Mouse (Mus musculus) erythroid progenitor cell, adult 5-6 weeks (primary cell): Measurements from ENCODE around the gene Cgas. TPM values are rescaled to one million over a fixed set of nuclear protein-coding genes. Genes with fewer than 3 reads are reported as not detected.

ENCODE experiments used
- ATAC-seq: replicated peaks from 2 replicates; pipeline ENCODE4 v1.8.0; 2016; ENCODE audit warnings: moderate number of reproducible peaks, mild to moderate bottlenecking, moderate TSS enrichment, inconsistent platforms; ENCODE audit not compliant: poor library complexity, low FRiP score, severe bottlenecking
- total RNA-seq, 2 experiments: library from RNA; stranded (forward) in 1 of 2; stranded (reverse) in 1 of 2; fragments of 150-400 nt in 1 of 2; fragments of 186-747, 209-891 nt in 1 of 2; gene quantifications; 2 replicates each; pipeline versions ENCODE4 v1.2.3 to v1.2.4; 2015 to 2017; ENCODE audit warnings: low replicate concordance in 2 of 2

Gene Cgas
- total RNA-seq, 2 experiments from 2014 or later: 1.1 to 2.5 TPM

GRCm38 (mm10) chr9:78465725-78466124, 22.7 kb upstream of the Cgas start:
- no peak for ATAC-seq

DNA sequence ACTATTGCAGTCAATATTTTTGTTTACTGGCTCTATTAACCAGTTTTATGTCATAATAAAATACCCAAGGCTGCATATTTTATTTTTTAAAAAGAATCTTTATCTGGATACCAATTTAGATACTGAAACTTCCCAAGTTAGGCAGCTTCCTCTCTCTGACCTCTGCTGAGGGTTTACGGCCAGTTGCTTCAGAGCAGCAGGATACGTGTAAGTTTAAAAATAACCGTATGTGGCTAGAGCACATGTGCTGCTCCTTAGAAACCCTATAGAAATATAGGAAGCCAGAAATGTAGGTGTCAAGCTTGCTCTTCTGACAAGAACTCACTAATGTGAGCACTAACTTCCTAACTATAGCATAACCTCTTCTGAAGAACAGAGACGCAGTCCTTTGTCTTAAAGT, 20.3 kb upstream of the Cgas start:
- ATAC-seq: no peak

DNA sequence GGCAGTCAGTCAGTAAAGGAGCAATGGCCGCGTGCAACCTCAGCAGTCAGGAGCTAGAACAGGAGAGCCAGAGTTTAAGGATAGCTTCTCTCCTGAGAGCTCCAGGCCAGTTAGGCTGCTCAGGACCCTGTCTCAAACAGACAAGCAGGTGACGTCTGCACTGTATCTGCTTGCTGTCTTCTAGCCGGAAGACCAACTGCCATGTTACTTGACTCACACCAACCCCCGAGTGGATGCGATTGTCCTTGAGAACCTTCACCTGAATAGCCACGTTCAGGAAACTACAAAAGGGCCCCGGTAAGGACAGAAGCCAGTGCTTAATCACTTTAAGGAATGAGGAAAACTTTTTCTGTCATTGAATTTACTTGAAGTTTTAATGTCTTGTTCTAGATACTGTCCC, 14.0 kb upstream of the Cgas start:
- ATAC-seq: no peak

- no peak for ATAC-seq
Measured at GRCm38 (mm10) chr9:78451382-78451781, 8.3 kb upstream of the Cgas start.

- no peak for ATAC-seq
Measured at GRCm38 (mm10) chr9:78450404-78450803, 7.4 kb upstream of the Cgas start.

DNA sequence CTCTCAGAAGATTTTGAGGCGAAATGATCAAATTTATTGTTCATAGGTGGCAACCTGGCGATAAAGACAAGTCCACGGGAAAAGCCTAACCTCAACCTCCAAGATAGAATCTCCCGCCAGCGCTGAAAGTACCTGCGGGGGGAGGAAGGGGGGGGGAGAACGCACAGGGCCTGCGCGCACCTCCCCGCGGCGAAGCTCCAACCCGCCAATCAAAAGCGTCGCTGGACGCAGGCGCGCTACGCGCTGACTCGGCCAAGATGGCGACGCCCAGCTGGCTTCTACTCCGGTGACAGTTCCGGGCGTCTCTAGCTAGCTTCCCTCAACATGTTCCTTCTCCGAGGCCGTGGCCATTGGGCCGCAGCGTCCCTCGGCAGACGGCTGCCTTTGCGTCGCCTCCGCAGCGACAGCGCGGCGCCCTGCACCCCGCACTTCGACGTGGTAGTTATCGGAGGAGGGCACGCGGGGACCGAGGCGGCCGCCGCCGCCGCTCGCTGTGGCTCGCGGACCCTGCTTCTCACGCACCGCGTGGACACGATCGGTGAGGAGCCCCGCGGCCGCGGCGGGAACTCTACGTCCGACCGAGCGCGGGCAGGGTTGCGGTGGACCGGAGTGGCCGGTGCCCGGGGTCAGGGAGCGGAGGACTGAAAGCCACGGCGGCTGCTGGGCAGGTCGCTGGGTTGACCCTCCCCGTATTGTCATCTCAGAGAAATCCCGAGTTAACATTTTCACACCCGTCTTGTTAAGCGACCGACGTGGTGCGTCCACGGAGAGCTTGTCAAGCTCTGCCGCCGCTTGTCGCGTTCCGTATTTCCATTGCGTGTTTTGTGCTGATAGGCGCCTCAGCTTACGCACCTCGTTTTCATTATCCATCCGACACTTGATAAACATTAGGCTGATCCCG, 5.2 kb upstream of the Cgas start, which contains the start of the genes Mto1 and Gm17324:
Gene Mto1 (plus strand): TSS at position 236 of the 901 bp plus-strand sequence.
Gene Gm17324 (minus strand): TSS at position 814 of the 901 bp plus-strand sequence.
- peak; percentile 95 for ATAC-seq

DNA sequence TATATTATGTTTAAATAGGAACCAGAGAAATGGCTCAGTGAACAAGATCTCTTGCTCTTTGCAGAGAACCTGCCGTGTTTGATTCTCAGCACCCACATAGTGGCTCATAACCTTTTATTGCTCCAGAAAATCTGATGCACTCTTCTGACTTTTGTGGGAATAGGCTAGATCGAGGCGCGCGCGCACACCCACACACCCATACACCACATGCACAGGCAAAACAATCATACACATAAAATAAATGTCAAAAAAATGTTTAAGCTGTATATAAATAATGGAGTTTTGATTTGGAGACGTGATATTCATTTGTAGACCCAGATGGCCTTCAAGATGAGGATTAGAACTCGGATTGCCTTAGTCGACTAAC, 4.6 kb upstream of the Cgas start:
- ATAC-seq: no peak

DNA sequence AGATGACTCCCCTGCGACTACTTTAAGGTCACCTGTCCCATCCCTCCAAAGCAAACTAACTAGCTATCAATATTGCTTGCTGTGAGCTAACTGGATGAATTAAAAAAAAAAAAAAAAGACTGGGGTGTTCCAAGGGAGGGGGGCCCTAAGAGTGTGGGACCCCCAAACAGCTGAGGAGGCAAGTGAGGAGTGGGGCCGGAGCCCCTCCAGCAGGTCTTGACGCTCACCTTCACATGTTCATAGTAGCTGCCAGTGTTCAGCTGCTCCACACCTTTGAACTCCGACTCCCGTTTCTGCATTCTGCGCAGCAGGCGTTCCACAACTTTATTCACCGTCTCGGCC, 829 bp downstream of the Cgas start:
- 0 out of 2 replicates have a peak, but pooled peaks have one; percentile 33 for ATAC-seq

- ATAC-seq: no peak
Measured at GRCm38 (mm10) chr9:78439426-78439825, 3.6 kb downstream of the Cgas start.

GRCm38 (mm10) chr9:78432471-78432870, 10.6 kb downstream of the Cgas start:
- no peak for ATAC-seq

- no peak for ATAC-seq
Measured at GRCm38 (mm10) chr9:78430486-78430885, 12.6 kb downstream of the Cgas start.

- no peak for ATAC-seq
Measured at GRCm38 (mm10) chr9:78429551-78429950, 13.5 kb downstream of the Cgas start.

- no peak for ATAC-seq
Measured at GRCm38 (mm10) chr9:78428870-78429432, 14.1 kb downstream of the Cgas start.

DNA sequence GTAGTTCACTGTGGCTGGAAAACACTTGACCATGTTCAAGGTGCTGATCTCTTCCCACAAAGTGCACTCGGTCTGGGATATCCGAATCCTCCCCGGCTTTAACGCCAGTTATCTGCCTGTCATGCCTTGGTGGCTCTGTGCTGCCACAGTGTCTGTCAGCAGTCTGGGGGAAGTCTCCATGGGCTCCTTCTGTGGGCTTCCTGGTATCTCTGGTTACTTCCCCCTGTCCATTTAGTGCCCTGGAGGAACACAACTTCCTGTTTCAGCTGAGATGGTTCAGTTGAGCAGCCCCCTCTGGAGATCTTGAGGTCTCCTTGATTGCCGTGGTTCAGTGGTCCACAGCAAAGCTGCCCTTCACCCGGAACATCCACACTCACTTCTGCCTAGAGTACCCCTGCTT, 14.9 kb downstream of the Cgas start:
- no peak for ATAC-seq

GRCm38 (mm10) chr9:78427362-78427781, 15.7 kb downstream of the Cgas start:
- no peak for ATAC-seq

GRCm38 (mm10) chr9:78401596-78401995, 41.4 kb downstream of the Cgas start:
- no peak for ATAC-seq

DNA sequence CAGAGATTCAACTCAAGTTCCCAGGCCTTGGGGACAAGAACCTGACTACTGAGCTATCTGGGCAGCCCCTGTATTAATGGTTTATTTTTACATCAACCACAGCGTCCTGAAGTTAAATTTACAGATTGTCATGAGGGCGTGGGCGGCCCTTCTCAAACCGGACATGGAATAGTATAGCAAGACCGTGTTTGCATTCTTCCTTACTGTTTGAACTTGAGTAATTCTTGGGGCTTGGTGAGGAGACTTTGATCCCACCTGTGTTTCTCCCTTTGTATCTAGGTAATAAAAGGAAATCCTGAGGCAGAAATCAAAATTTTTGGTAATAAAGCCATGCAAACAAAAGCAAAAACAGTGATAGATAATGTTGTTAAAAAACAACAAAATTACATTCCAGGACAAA, 42.5 kb downstream of the Cgas start:
- ATAC-seq: no peak

- no peak for ATAC-seq
Measured at GRCm38 (mm10) chr9:78396517-78396916, 46.5 kb downstream of the Cgas start.

DNA sequence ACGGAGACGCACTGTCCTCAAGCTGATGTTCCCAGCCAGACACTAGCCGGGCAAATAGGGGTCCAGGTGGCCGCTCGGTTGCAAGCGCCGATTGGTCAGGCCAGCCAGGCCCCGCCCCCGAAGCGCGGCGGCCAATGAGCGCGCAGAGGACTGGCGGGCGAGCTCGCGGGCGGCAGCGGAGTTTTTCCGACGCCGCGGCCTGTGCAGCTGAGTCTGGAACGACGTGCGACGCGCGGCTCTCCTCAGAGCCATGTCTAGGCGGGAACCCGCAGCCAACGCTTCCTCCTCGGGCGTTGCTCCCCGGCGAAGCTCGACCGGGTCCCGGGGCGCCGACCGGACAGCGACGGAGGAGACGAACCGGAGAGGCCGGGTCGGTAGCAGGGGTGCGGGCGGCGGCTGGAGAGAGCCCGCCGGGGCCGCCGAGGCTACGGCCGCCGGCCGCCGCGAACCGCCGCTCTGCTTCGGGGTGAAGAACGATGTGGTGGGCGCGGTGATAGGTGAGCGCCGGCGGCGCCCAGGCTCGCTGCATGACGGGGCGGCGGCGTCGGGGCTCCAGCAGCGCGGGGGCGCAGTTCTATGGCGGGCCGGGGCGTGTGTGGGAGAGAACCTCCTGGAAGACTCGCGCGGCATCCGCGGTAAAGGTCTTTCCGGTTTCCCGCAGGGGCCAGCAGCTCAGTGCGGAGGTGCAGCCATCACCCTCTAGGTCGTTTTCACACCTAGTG, 47.2 kb downstream of the Cgas start, which contains the start of gene Ddx43:
Gene Ddx43 (plus strand): TSS at position 148 of the 722 bp plus-strand sequence.
- ATAC-seq: no peak

DNA sequence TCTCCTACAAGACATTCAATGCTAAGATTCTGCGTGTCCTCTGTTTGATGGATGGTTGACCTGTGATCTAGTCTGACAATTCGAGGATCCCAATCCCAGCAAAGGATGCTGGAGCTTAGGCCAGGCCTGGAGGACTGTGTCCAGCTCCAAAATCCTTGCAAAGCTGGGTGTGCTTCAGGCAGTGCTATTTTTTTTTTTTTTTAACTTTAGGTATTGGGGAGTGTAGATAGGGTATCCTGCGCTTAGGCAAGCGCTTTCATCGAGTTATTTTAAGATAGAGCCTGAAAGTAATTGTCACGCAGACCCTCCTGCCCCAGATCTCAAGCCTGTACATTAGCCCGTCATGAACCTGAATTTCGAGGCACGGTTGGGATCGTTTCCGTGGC, 47.8 kb downstream of the Cgas start:
- ATAC-seq: no peak

GRCm38 (mm10) chr9:78394602-78395001, 48.4 kb downstream of the Cgas start:
- ATAC-seq: no peak
